Mouse (Mus musculus): ENCODE results near the gene Frmd4b.

Frmd4b gene

DNA sequence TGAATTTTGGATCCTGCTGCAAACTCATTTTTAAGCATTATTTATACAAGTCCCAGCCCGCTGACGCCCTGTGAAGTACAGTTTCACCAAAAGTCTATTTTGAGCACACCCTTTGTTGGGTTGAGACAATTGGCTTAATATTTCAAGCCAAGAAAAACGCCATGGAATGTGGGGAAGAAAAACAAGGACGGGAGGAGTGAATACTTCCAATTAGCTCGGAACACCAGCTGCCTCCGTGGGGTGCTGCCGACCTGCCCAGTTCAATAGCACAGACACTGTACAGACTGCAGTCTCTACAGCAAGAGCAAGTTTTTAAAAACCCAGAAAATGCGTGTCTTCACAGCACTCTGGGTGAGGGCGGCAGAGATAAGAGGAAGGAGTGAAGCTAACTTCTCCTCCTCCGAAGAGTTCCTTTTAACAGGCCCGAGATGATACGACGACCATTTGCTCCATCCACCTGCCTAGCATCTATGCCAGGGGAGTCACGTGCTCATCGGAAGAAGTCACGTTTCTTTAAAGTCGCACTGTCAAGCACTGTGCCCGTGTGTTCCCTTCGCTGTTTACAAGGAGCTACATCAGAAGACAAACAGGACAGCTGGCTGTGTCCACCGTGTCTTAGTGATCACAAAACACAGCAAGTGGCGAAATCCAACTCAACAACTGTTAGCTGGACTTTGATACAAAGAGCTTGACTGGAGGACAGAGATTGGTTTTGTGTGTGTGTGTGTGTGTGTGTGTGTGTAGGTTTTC, 326.0 kb downstream of the Frmd4b start:
- DNase-seq (ENCODE audit: low read depth, low spot score): no peak

- DNase-seq (ENCODE audit: low read depth, low spot score): no peak
These were observed 326.7 kb downstream of the Frmd4b start for GRCm38 (mm10) chr6:97290687-97291086.

DNA sequence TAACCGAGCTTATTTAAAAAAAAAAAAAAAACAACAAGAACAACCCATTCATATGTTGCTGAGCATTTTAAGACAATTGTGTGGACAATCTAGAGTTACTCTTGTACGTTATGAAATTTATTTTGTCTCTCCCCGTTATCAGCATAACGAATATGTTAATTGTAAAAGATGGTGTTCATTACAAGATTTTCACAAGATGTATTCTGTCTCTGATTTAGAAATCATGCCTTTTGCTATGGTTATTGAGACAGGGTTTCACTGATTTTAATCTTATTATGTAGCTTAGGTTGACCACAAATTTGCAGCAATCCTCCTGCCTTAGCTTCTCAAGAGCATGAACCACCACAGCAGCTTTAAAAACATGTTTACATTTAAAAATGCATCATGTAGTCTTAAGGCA, 327.5 kb downstream of the Frmd4b start:
- DNase-seq (ENCODE audit: low read depth, low spot score): no peak

- DNase-seq (ENCODE audit: low read depth, low spot score): no peak
These were observed 328.0 kb downstream of the Frmd4b start for GRCm38 (mm10) chr6:97289316-97289820.

DNA sequence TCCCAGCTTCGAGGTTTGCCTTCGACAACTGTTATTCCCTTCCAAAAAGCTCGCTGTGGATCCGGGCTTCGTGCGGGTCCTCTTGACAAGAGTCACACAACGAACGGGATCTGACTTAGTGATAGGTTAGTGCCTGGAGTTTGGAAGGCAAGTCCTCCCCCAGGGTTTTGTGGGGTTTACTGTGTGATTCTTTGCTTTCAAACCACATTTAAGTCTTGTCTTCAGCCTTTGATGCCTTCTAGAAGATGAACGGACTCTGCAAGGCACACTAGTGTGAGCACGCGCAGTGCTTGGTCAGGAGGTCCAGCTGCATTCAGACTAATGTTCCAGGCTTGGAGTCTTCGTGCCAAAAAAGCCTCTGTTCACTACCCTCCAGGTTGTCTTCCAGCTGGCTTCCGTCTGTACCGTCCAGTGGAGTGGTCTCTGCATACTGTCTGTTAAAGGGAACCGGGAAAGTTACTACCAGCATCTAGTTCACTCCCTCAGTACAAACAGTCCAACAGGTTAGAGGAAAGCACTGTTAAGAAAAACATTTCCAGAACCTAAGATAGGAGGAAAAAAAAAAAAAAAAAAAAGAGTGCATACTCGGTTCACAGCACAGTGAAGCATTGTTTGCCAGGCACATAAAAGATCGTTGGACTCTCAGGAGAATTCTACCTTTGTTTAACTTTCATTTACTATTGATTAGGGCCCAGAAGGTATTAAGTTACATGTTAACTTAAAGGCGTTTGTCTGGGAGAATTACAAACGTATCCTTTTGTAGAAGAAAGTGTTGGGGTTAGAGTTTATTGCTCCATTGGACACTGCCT, 329.1 kb downstream of the Frmd4b start:
- no peak for DNase-seq (ENCODE audit: low read depth, low spot score)

DNA sequence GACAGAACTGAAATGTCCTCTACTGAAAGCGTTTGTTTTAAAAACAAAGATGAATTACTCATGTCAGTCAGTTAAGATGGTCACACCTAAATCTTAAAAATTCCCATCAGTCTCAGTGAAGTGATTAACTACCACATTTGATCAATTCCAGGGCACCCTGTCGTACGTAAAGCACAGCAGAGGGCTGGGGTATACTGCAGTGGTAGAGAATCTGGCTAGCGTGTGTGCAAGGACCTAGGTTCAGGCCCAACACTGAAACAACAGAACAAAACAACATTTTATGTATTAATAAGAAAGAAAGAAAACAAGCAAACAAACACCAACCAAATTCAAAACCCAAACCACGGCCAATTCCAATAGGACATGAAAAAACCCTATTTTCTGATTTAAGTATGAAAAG, 331.0 kb downstream of the Frmd4b start:
- DNase-seq (ENCODE audit: low read depth, low spot score): no peak

- DNase-seq (ENCODE audit: low read depth, low spot score): no peak
These were observed 333.7 kb downstream of the Frmd4b start for GRCm38 (mm10) chr6:97283676-97284075.

DNA sequence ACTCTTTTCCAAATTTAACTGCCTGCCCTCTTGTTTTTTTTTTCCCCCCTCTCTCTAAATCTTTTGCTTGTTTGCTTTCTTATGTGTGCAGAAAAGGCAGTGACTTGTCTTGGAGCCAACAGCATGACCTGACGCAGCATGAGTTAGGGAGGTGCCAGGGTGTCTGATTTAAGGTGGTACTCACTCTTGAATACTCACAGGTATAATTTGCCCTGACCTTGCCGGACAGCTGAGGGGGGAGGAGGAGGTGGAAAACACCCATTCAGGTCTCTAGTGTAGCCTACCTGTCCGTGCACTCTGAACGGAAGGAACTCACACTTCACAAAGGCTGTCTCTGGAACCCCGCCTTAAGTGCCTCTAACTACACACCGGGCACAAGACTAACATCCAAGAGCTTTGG, 338.5 kb downstream of the Frmd4b start:
- DNase-seq (ENCODE audit: low read depth, low spot score): no peak

- DNase-seq (ENCODE audit: low read depth, low spot score): peak; percentile 67
These were observed 339.1 kb downstream of the Frmd4b start for GRCm38 (mm10) chr6:97278014-97278787.

- DNase-seq (ENCODE audit: low read depth, low spot score): peak; percentile 45
These were observed 340.3 kb downstream of the Frmd4b start for GRCm38 (mm10) chr6:97276890-97277497.

DNA sequence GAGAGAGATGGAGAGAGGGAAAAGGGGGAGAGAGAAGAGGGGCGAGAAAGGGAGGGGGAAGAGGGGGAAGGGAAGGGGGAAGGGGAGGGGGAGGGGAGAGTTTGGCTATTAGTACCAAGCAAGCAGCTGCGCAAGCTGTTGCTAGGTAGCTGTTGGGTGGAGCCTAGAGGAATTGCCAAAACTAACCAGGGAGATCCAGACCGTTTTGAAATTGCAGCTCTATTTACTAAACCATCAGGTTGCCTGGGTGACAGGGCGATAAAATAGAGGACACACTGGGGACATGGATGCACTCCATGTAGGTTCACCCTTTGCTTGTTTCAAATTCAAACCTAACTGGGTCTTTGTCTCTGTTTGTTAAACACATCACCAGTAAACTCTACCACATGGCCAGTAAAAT, 341.0 kb downstream of the Frmd4b start:
- DNase-seq (ENCODE audit: low read depth, low spot score): no peak

DNA sequence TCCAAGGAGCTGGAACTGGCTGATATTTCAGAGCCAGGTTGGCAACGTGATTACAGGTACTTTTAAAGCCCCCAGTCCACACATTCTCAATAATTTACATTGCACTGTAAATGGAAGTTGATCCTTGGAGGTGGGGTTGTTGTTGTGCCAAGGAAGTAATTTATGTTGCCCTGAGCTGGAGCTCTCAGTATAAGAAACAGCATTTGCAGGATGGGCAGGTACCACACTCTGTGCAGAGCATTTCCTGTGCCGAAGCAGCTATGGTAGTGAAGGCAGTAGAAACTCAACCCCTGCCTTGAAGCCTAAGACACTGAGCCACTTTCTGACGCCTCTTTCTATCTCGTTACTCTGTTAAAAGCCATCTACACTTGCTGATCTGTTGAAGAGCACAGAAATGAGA, 341.6 kb downstream of the Frmd4b start:
- DNase-seq (ENCODE audit: low read depth, low spot score): peak; percentile 20

- no peak for DNase-seq (ENCODE audit: low read depth, low spot score)
These were observed 343.6 kb downstream of the Frmd4b start for GRCm38 (mm10) chr6:97273777-97274176.

- no peak for DNase-seq (ENCODE audit: low read depth, low spot score)
These were observed 344.2 kb downstream of the Frmd4b start for GRCm38 (mm10) chr6:97273058-97273710.

DNA sequence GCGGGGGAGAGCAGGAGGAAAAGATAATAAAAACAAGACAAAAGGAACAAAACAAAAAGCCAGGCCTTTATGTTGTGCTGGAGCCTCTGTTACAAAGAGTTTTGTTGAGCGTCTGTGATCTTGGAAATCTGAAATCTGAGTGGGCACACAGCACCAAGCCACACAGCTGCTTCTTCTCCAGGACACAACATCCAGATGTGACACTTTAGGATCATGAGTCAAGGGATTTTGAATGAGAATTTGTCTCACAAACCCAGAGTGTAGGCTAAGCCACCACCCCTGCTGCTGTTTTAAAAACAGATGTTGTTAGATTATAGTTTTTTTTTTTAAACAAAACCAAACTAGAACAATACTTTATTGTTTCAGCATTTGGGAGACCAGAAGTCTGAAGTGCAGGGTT, 345.0 kb downstream of the Frmd4b start:
- no peak for DNase-seq (ENCODE audit: low read depth, low spot score)

- no peak for DNase-seq (ENCODE audit: low read depth, low spot score)
These were observed 347.7 kb downstream of the Frmd4b start for GRCm38 (mm10) chr6:97269596-97269995.

DNA sequence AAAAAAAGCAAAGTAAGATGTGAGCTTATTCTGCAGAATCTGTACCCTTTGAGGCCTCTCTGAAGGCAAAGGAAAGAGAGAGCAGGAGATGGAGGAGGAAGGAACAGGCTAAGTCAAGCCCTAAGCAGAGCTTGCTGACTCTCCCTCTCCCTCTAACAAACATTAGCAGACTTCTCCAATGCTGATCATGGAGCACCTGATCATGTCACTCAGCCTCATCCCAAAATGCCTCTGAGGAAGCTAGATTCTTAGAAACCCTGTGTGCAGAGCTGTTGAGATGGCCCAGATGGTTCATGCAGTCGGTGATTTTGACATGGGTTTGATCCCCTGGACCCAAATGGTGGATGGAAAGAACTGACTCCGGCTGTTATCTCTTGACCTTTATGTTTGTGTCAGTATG, 350.2 kb downstream of the Frmd4b start:
- DNase-seq (ENCODE audit: low read depth, low spot score): no peak

GRCm38 (mm10) chr6:97266661-97267060, 350.7 kb downstream of the Frmd4b start:
- no peak for DNase-seq (ENCODE audit: low read depth, low spot score)

DNA sequence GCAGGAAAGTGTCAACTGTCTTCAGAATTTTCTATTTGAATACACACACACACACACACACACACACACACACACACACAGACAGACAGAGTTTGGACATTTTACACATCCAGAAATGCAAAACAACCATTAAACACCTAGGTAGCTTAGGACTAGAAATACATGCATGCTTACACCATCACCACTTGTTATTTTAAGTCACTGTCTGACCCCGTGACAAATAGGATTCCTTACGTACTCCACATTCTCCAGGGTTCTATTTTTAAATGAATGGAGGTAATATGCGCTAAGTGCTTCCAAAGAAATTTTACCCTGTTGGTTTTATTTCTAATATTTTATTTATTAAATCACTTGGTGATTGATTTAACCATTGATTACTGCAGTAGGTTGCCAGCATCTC, 351.6 kb downstream of the Frmd4b start:
- DNase-seq (ENCODE audit: low read depth, low spot score): no peak

DNA sequence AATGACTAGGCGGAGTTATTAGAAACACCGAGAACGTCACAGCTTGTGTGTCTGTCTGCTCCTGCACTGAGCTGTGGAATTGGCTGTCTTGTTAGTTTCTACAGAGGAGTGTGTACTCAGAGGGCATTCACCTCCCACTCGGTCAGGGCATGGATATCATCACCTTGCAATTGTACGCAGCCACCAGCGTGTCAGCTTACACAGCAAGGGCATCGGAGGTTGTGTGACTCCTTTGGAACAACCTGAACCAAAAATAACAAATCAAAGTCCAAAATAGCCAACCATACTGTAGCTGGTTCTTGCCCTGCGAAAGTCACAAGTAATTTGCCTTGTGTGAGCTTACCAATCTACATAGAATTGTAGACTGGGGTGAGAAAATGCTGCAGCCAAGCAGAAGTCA, 352.1 kb downstream of the Frmd4b start:
- no peak for DNase-seq (ENCODE audit: low read depth, low spot score)

- peak; percentile 26 for DNase-seq (ENCODE audit: low read depth, low spot score)
These were observed 353.6 kb downstream of the Frmd4b start for GRCm38 (mm10) chr6:97263750-97264149.
